In genomic region chrX:150845480-150846205, GRCm38 (mm10) we compare ENCODE assay signal across 8 mouse cellular contexts. TPM values are rescaled to one million over a fixed set of nuclear protein-coding genes. Genes with fewer than 3 reads are reported as not detected.
DNase-seq lines count a peak whose midpoint lies in the region; ATAC-seq and TF ChIP-seq lines count a peak whose summit lies in the region.
"Not testable (repeated sequence)": the region's sequence is repeated elsewhere in the genome, so short reads cannot be mapped to it uniquely, and the experiment has no call there.

No protein-coding gene starts in this region.

- H3K9me3 ChIP-seq in embryonic facial prominence, embryonic 12.5 days; forebrain, embryonic 16.5 days (ENCODE audit: control insufficient read depth, low read length); heart, postnatal 0 days (replicated peaks; ENCODE audit: control insufficient read depth, low read length); intestine, embryonic 14.5 days (ENCODE audit: control insufficient read depth, low read length); lung, embryonic 14.5 days (ENCODE audit: low read depth, low read length); midbrain, embryonic 15.5 days; stomach, embryonic 15.5 days: not testable (repeated sequence)

- not testable (repeated sequence) for H3K36me3 ChIP-seq in embryonic facial prominence, embryonic 12.5 days; forebrain, embryonic 16.5 days (ENCODE audit: control insufficient read depth, insufficient read depth); heart, postnatal 0 days (replicated peaks; ENCODE audit: control insufficient read depth, insufficient read depth, low read length); intestine, embryonic 14.5 days (ENCODE audit: control insufficient read depth, insufficient read depth, low read length); lung, embryonic 14.5 days (ENCODE audit: insufficient read depth); midbrain, embryonic 15.5 days (replicated peaks); stomach, embryonic 15.5 days

- not testable (repeated sequence) for H3K4me1 ChIP-seq in embryonic facial prominence, embryonic 12.5 days; forebrain, embryonic 16.5 days (replicated peaks; ENCODE audit: control insufficient read depth, insufficient read depth, low read length); heart, postnatal 0 days (ENCODE audit: control insufficient read depth, insufficient read depth); intestine, embryonic 14.5 days (replicated peaks; ENCODE audit: control insufficient read depth, insufficient read depth, low read length); lung, embryonic 14.5 days (ENCODE audit: insufficient read depth); midbrain, embryonic 15.5 days; stomach, embryonic 15.5 days

- not testable (repeated sequence) for H3K4me2 ChIP-seq in embryonic facial prominence, embryonic 12.5 days (replicated peaks); forebrain, embryonic 16.5 days (ENCODE audit: low read length); heart, postnatal 0 days (ENCODE audit: low read depth, low read length); intestine, embryonic 14.5 days (ENCODE audit: low read length); lung, embryonic 14.5 days; midbrain, embryonic 15.5 days; stomach, embryonic 15.5 days

- not testable (repeated sequence) for H3K27me3 ChIP-seq in embryonic facial prominence, embryonic 12.5 days; forebrain, embryonic 16.5 days (replicated peaks; ENCODE audit: control insufficient read depth, insufficient read depth, low read length); heart, postnatal 0 days (ENCODE audit: control insufficient read depth, insufficient read depth, low read length); intestine, embryonic 14.5 days (replicated peaks; ENCODE audit: control insufficient read depth, insufficient read depth, low read length); lung, embryonic 14.5 days (ENCODE audit: insufficient read depth, low read length); midbrain, embryonic 15.5 days (replicated peaks); stomach, embryonic 15.5 days (replicated peaks)

- peak; percentile 96 for ATAC-seq in embryonic facial prominence, embryonic 12.5 days (ENCODE audit: insufficient number of reproducible peaks, insufficient read depth, low FRiP score, low TSS enrichment)
- peak; percentile 61; the same call in 1 of the 2 replicates for ATAC-seq in forebrain, embryonic 16.5 days
- peak; percentile 89 for ATAC-seq in heart, postnatal 0 days (ENCODE audit: insufficient read depth, low read depth)
- ATAC-seq in intestine, embryonic 14.5 days (replicated peaks; ENCODE audit: low FRiP score, low TSS enrichment, low read depth), result peak; percentile 96
- ATAC-seq in lung, embryonic 14.5 days (ENCODE audit: insufficient read depth), result peak; percentile 96
- peak; percentile 90 for ATAC-seq in midbrain, embryonic 15.5 days (replicated peaks)
- ATAC-seq in stomach, embryonic 15.5 days (ENCODE audit: insufficient read depth, low FRiP score, low read depth), result peak; percentile 94

- not testable (repeated sequence) for DNase-seq in heart, postnatal 0 days (ENCODE audit: low spot score); intestine, embryonic 14.5 days (ENCODE audit: low spot score); lung, embryonic 14.5 days
- peak; percentile 3 to 46 for DNase-seq in kidney, postnatal 4 days

- WGBS in embryonic facial prominence, embryonic 12.5 days, result 55% methylated on average over 5 of the region's 10 CpGs
- WGBS in forebrain, embryonic 16.5 days, result 73% methylated on average over 3 of the region's 10 CpGs
- WGBS in heart, postnatal 0 days, result 56% methylated on average over 3 of the region's 10 CpGs
- 42% methylated on average over 3 of the region's 10 CpGs for WGBS in intestine, embryonic 14.5 days
- WGBS in lung, embryonic 14.5 days, result 20% methylated on average over 2 of the region's 10 CpGs
- WGBS in midbrain, embryonic 15.5 days, result 80% methylated on average over 4 of the region's 10 CpGs
- 60% methylated on average over 4 of the region's 10 CpGs for WGBS in stomach, embryonic 15.5 days

- not testable (repeated sequence) for TF ChIP-seq EP300 in heart, postnatal 0 days (IDR thresholded peaks at IDR 0.05; ENCODE audit: low read depth)

- not testable (repeated sequence) for H3K9ac ChIP-seq in embryonic facial prominence, embryonic 12.5 days; forebrain, embryonic 16.5 days (replicated peaks; ENCODE audit: low read depth, low read length); heart, postnatal 0 days (replicated peaks; ENCODE audit: low read depth, low read length); intestine, embryonic 14.5 days (ENCODE audit: low read length); lung, embryonic 14.5 days; midbrain, embryonic 15.5 days; stomach, embryonic 15.5 days

- peak overlapping the region; percentile 50; the same call in 1 of the 2 replicates for H3K27ac ChIP-seq in embryonic facial prominence, embryonic 12.5 days
- H3K27ac ChIP-seq in forebrain, embryonic 16.5 days (ENCODE audit: low read length); heart, postnatal 0 days (ENCODE audit: low read depth); intestine, embryonic 14.5 days (ENCODE audit: low read depth); midbrain, embryonic 15.5 days; stomach, embryonic 15.5 days: not testable (repeated sequence)
- H3K27ac ChIP-seq in lung, embryonic 14.5 days (ENCODE audit: low read depth), result 0 out of 2 replicates have a peak overlapping the region, but pooled peaks have one; percentile 60

- not testable (repeated sequence) for TF ChIP-seq CTCF in heart, postnatal 0 days (IDR thresholded peaks at IDR 0.05; ENCODE audit: low read depth); lung, embryonic 14.5 days (IDR thresholded peaks at IDR 0.05; ENCODE audit: low read depth)

- H3K4me3 ChIP-seq in embryonic facial prominence, embryonic 12.5 days; forebrain, embryonic 16.5 days (replicated peaks; ENCODE audit: low read length); heart, postnatal 0 days (ENCODE audit: low read depth, low read length); intestine, embryonic 14.5 days (ENCODE audit: low read depth, low read length); lung, embryonic 14.5 days (ENCODE audit: low read depth, low read length); midbrain, embryonic 15.5 days; stomach, embryonic 15.5 days (replicated peaks): not testable (repeated sequence)

RNA-seq across cellular contexts. Expression of gene Maged2, which starts 31.5 kb away (rescaled TPM):
- polyA plus RNA-seq in embryonic facial prominence, embryonic 12.5 days (2016; fragmentation: Nextera tagmentation; extraction: Ambion mirVana), result 589 and 607 TPM in 2 replicates
- 317 and 321 TPM in 2 replicates for polyA plus RNA-seq in forebrain, embryonic 16.5 days (2015; fragmentation: Nextera tagmentation; extraction: Ambion mirVana)
- 230 and 273 TPM in 2 replicates for total RNA-seq in heart, postnatal 0 days (2014; rRNA removed; ENCODE audit: low replicate concordance)
- polyA plus RNA-seq in heart, postnatal 0 days (2015; fragmentation: Nextera tagmentation; extraction: Ambion mirVana), result 323 and 342 TPM in 2 replicates
- polyA plus RNA-seq in intestine, embryonic 14.5 days (2014; fragmentation: Nextera tagmentation; extraction: Ambion mirVana), result 458 and 513 TPM in 2 replicates
- polyA plus RNA-seq in lung, embryonic 14.5 days (2014; fragmentation: Nextera tagmentation; extraction: Ambion mirVana), result 946 and 954 TPM in 2 replicates
- polyA plus RNA-seq in midbrain, embryonic 15.5 days (2015; fragmentation: Nextera tagmentation; extraction: Ambion mirVana), result 418 TPM in 2 replicates
- 497 and 503 TPM in 2 replicates for polyA plus RNA-seq in stomach, embryonic 15.5 days (2015; fragmentation: Nextera tagmentation; extraction: Ambion mirVana)
